Mouse (Mus musculus): ENCODE data around the gene Zfp609.

DNA sequence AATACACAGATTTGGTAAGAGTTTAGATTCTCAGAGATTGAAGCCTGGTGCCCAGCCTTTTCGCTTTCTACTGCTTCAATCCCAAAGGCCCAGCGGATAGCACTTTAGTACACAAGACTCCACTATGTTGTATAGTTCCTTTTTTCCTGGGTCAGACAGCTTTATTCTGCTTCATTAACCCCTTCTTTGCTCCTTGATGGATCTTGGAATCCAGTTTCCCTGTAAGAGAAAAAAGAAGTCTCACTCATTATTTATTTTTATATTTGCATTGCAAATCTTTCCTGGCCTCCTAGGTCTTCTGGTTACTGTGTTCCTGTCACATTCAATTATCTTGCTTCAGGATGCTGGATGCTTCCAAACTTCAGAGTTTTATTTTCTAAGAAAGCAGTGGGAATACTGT, 5.9 kb upstream of the Zfp609 start:
- TF ChIP-seq POLR2A (IDR thresholded peaks at IDR 0.05; ENCODE audit: low read depth, low read length), result no peak
- TF ChIP-seq CTCF (IDR thresholded peaks at IDR 0.05; ENCODE audit: borderline replicate concordance, insufficient read depth, low read length), result no peak

Measured in embryonic fibroblast, embryonic 13.5 days (primary cell).